Mouse (Mus musculus) erythroblast, embryonic 14.5 days (primary cell): ENCODE data around the gene Dclre1b.

Source experiments
- GATA1 ChIP-seq: IDR thresholded peaks from 2 replicates; pipeline ENCODE4 v1.6.1; 2012; ENCODE audit warnings: low read length, inconsistent platforms, mixed read lengths
- TAL1 ChIP-seq: IDR thresholded peaks from 3 replicates; pipeline ENCODE4 v1.6.1; 2012; ENCODE audit warnings: low read length, inconsistent platforms, mixed read lengths

- TF ChIP-seq GATA1 (no peak), TAL1 (no peak)
Measured at GRCm38 (mm10) chr3:103853804-103854203, 44.6 kb upstream of the Dclre1b start.
